Mouse (Mus musculus): ENCODE data around the gene Ttc9. TPM values are rescaled to one million over a fixed set of nuclear protein-coding genes. Genes with fewer than 3 reads are reported as not detected.

Ttc9 gene
- polyA plus RNA-seq, 1 experiment, result 43.8 TPM

- H3K27me3 ChIP-seq (ENCODE audit: control insufficient read depth, insufficient read depth, low read length), result no peaks in the 10 kb centered on the region
- peak; percentile 79 to 87 for DNase-seq
- 3% methylated on average over 5 of the region's 5 CpGs for WGBS
- no peaks in the 10 kb centered on the region for H3K4me1 ChIP-seq (ENCODE audit: control insufficient read depth, insufficient read depth, low read length)
- no peak overlapping the region for H3K27ac ChIP-seq (ENCODE audit: insufficient read depth, low read length)
- TF ChIP-seq CTCF (IDR thresholded peaks at IDR 0.05; ENCODE audit: borderline replicate concordance, insufficient read depth, low read depth, low read length) (peak; percentile 81), POLR2A (IDR thresholded peaks at IDR 0.05; ENCODE audit: borderline replicate concordance, insufficient read depth, low read length) (no peak)
- no peak overlapping the region for H3K4me3 ChIP-seq (replicated peaks; ENCODE audit: insufficient read depth, low read depth, low read length)
Measured at GRCm38 (mm10) chr12:81619302-81619701, 11.7 kb upstream of the Ttc9 start.

GRCm38 (mm10) chr12:81623377-81623776 is 7.7 kb upstream of the Ttc9 start:
- DNase-seq, result no peak
- no peak overlapping the region for H3K4me3 ChIP-seq (replicated peaks; ENCODE audit: insufficient read depth, low read depth, low read length)
- H3K4me1 ChIP-seq (ENCODE audit: control insufficient read depth, insufficient read depth, low read length), result peaks cover 4% of the 10 kb centered on the region; the same call in 1 of the 2 replicates
- WGBS, result 87% methylated on average over 4 of the region's 4 CpGs
- TF ChIP-seq CTCF (IDR thresholded peaks at IDR 0.05; ENCODE audit: borderline replicate concordance, insufficient read depth, low read depth, low read length), result no peak
- no peak for TF ChIP-seq POLR2A (IDR thresholded peaks at IDR 0.05; ENCODE audit: borderline replicate concordance, insufficient read depth, low read length)
- no peaks in the 10 kb centered on the region for H3K27me3 ChIP-seq (ENCODE audit: control insufficient read depth, insufficient read depth, low read length)
- no peak overlapping the region for H3K27ac ChIP-seq (ENCODE audit: insufficient read depth, low read length)

GRCm38 (mm10) chr12:81626226-81626861 is 4.7 kb upstream of the Ttc9 start:
- DNase-seq, result peak; percentile 71 to 86
- Histone ChIP-seq H3K4me1 (ENCODE audit: control insufficient read depth, insufficient read depth, low read length) (peaks cover 4% of the 10 kb centered on the region; the same call in 1 of the 2 replicates), H3K27me3 (ENCODE audit: control insufficient read depth, insufficient read depth, low read length) (no peaks in the 10 kb centered on the region), H3K27ac (ENCODE audit: insufficient read depth, low read length) (no peak overlapping the region), H3K4me3 (replicated peaks; ENCODE audit: insufficient read depth, low read depth, low read length) (no peak overlapping the region)
- 6% methylated on average over 12 of the region's 12 CpGs for WGBS
- no peak for TF ChIP-seq POLR2A (IDR thresholded peaks at IDR 0.05; ENCODE audit: borderline replicate concordance, insufficient read depth, low read length)
- TF ChIP-seq CTCF (IDR thresholded peaks at IDR 0.05; ENCODE audit: borderline replicate concordance, insufficient read depth, low read depth, low read length), result no peak

- TF ChIP-seq POLR2A (IDR thresholded peaks at IDR 0.05; ENCODE audit: borderline replicate concordance, insufficient read depth, low read length) (no peak), CTCF (IDR thresholded peaks at IDR 0.05; ENCODE audit: borderline replicate concordance, insufficient read depth, low read depth, low read length) (no peak)
Measured at GRCm38 (mm10) chr12:81627426-81627825, 3.6 kb upstream of the Ttc9 start.

GRCm38 (mm10) chr12:81628091-81628490 is 3.0 kb upstream of the Ttc9 start:
- DNase-seq, result no peak
- no peak overlapping the region for H3K4me3 ChIP-seq (replicated peaks; ENCODE audit: insufficient read depth, low read depth, low read length)
- H3K27ac ChIP-seq (ENCODE audit: insufficient read depth, low read length), result no peak overlapping the region
- no peak for TF ChIP-seq POLR2A (IDR thresholded peaks at IDR 0.05; ENCODE audit: borderline replicate concordance, insufficient read depth, low read length)
- H3K4me1 ChIP-seq (ENCODE audit: control insufficient read depth, insufficient read depth, low read length), result peaks cover 7% of the 10 kb centered on the region
- no peaks in the 10 kb centered on the region for H3K27me3 ChIP-seq (ENCODE audit: control insufficient read depth, insufficient read depth, low read length)
- WGBS, result 84% methylated on average over 4 of the region's 4 CpGs

More at GRCm38 (mm10) chr12:81627426-81627825, 3.6 kb upstream of the Ttc9 start:
- DNase-seq, result no peak
- Histone ChIP-seq H3K4me3 (replicated peaks; ENCODE audit: insufficient read depth, low read depth, low read length) (no peak overlapping the region), H3K27me3 (ENCODE audit: control insufficient read depth, insufficient read depth, low read length) (no peaks in the 10 kb centered on the region), H3K27ac (ENCODE audit: insufficient read depth, low read length) (no peak overlapping the region), H3K4me1 (ENCODE audit: control insufficient read depth, insufficient read depth, low read length) (peaks cover 4% of the 10 kb centered on the region; the same call in 1 of the 2 replicates)
- 80% methylated on average over 6 of the region's 6 CpGs for WGBS

- no peak overlapping the region for H3K27ac ChIP-seq (ENCODE audit: insufficient read depth, low read length)
- no peaks in the 10 kb centered on the region for H3K27me3 ChIP-seq (ENCODE audit: control insufficient read depth, insufficient read depth, low read length)
- peaks cover 9% of the 10 kb centered on the region for H3K4me1 ChIP-seq (ENCODE audit: control insufficient read depth, insufficient read depth, low read length)
- peak; percentile 86 to 89 for DNase-seq
- TF ChIP-seq CTCF (IDR thresholded peaks at IDR 0.05; ENCODE audit: borderline replicate concordance, insufficient read depth, low read depth, low read length), result no peak
- no peak for TF ChIP-seq POLR2A (IDR thresholded peaks at IDR 0.05; ENCODE audit: borderline replicate concordance, insufficient read depth, low read length)
- H3K4me3 ChIP-seq (replicated peaks; ENCODE audit: insufficient read depth, low read depth, low read length), result peak overlapping the region; percentile 90
- under 1% methylated on average over 16 of the region's 16 CpGs for WGBS
Measured at GRCm38 (mm10) chr12:81630520-81630914, 532 bp upstream of the Ttc9 start.

- DNase-seq, result peak; percentile 71 to 79
- WGBS, result 1% methylated on average over 30 of the region's 31 CpGs
- TF ChIP-seq CTCF (IDR thresholded peaks at IDR 0.05; ENCODE audit: borderline replicate concordance, insufficient read depth, low read depth, low read length) (no peak), POLR2A (IDR thresholded peaks at IDR 0.05; ENCODE audit: borderline replicate concordance, insufficient read depth, low read length) (no peak)
- Histone ChIP-seq H3K27me3 (ENCODE audit: control insufficient read depth, insufficient read depth, low read length) (no peaks in the 10 kb centered on the region), H3K27ac (ENCODE audit: insufficient read depth, low read length) (peak overlapping the region; percentile 88), H3K4me3 (replicated peaks; ENCODE audit: insufficient read depth, low read depth, low read length) (peak overlapping the region; percentile 90), H3K4me1 (ENCODE audit: control insufficient read depth, insufficient read depth, low read length) (peaks cover 6% of the 10 kb centered on the region)
Measured at GRCm38 (mm10) chr12:81631661-81632401, 782 bp downstream of the Ttc9 start.

GRCm38 (mm10) chr12:81633246-81633645 is 2.2 kb downstream of the Ttc9 start:
- 85% methylated on average over 2 of the region's 2 CpGs for WGBS
- TF ChIP-seq CTCF (IDR thresholded peaks at IDR 0.05; ENCODE audit: borderline replicate concordance, insufficient read depth, low read depth, low read length) (no peak), POLR2A (IDR thresholded peaks at IDR 0.05; ENCODE audit: borderline replicate concordance, insufficient read depth, low read length) (no peak)
- no peak for DNase-seq
- H3K4me3 ChIP-seq (replicated peaks; ENCODE audit: insufficient read depth, low read depth, low read length), result no peak overlapping the region
- peaks cover 5% of the 10 kb centered on the region for H3K4me1 ChIP-seq (ENCODE audit: control insufficient read depth, insufficient read depth, low read length)
- H3K27me3 ChIP-seq (ENCODE audit: control insufficient read depth, insufficient read depth, low read length), result no peaks in the 10 kb centered on the region
- H3K27ac ChIP-seq (ENCODE audit: insufficient read depth, low read length), result no peak overlapping the region
